Mouse (Mus musculus) liver, adult 2 months (tissue): Measurements from ENCODE around the gene Trim24.
"Not testable (repeated sequence)": the region's sequence is repeated elsewhere in the genome, so short reads cannot be mapped to it uniquely, and the experiment has no call there.

Experiments
- CTCF ChIP-seq: fragments of 200-500 bp; IDR thresholded peaks from 2 replicates; pipeline ENCODE4 v1.5.1; 2011; ENCODE audit warnings: low read depth, low read length, control low read depth
- POLR2A ChIP-seq: fragments of 200-500 bp; IDR thresholded peaks from 2 replicates; pipeline ENCODE4 v1.6.1; 2011; ENCODE audit warnings: low read length, control low read depth; ENCODE audit not compliant: insufficient read depth; ENCODE audit errors: extremely low read depth

DNA sequence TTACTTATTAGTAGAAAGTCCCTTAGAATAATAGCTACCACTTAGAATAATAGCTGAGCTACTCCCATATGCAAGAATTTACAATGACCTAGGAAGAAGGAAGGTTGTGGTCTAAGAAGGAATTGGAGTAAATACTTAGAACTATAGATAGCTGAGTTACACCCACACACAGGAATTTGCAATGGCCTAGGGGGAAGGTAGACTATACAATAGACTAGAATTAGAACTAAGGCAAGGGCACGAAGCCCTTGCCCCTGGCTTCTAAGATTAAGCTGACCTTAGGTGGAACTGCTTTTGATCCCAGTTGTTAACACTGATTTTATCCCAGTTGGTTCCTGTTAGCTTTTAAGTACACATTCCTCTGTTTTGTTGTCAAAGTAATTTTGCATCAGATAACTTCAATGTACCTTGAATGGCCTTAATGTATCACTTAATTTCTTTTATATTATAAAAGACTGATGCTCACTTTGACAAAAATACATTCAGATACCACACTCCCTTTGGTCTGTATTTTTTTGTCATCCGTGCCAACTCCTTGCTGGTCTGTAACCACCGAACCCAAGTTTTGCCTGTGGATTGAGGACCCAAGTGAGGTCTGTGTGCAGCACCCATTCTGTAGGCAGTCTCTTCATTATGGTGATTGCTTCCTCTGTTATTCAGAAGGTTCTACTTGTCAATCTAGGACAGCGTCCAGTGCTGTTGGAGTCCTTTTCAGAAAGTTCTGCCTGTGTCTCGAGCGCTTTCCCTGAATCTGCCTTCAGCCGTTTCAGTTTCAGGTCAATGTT, 45.1 kb upstream of the Trim24 start:
- not testable (repeated sequence) for TF ChIP-seq CTCF, POLR2A
